Mouse (Mus musculus): ENCODE results near the gene Neurl1a. TPM values are rescaled to one million over a fixed set of nuclear protein-coding genes. Genes with fewer than 3 reads are reported as not detected.

Neurl1a gene
- polyA plus RNA-seq, 1 experiment from 2014 or later = 1.5 TPM

GRCm38 (mm10) chr19:47163176-47163744 is 15.4 kb upstream of the Neurl1a start:
- H3K27me3 ChIP-seq (replicated peaks; ENCODE audit: insufficient read depth, low read length) = no peaks in the 10 kb centered on the region; the same call in 1 of the 2 replicates
- no peak overlapping the region for H3K9ac ChIP-seq (replicated peaks; ENCODE audit: low read depth)
- TF ChIP-seq CTCF (IDR thresholded peaks at IDR 0.05) (no peak), EP300 (IDR thresholded peaks at IDR 0.05) (no peak)
- WGBS = 94% methylated on average over 6 of the region's 6 CpGs
- H3K9me3 ChIP-seq (ENCODE audit: low read length) = no peaks in the 10 kb centered on the region
- H3K4me2 ChIP-seq (replicated peaks; ENCODE audit: low read depth, low read length) = no peak overlapping the region
- no peaks in the 10 kb centered on the region for H3K36me3 ChIP-seq (ENCODE audit: insufficient read depth, low read length)
- no peak for DNase-seq (ENCODE audit: low spot score)
- no peak overlapping the region for H3K4me3 ChIP-seq (ENCODE audit: low read depth, low read length)
- no peaks in the 10 kb centered on the region for H3K4me1 ChIP-seq (ENCODE audit: insufficient read depth, low read depth, low read length)
- H3K27ac ChIP-seq (ENCODE audit: low read length) = no peak overlapping the region
- ATAC-seq = no peak

GRCm38 (mm10) chr19:47166758-47167157 is 11.9 kb upstream of the Neurl1a start:
- Histone ChIP-seq H3K9ac (replicated peaks; ENCODE audit: low read depth) (no peak overlapping the region), H3K36me3 (ENCODE audit: insufficient read depth, low read length) (no peaks in the 10 kb centered on the region), H3K4me2 (replicated peaks; ENCODE audit: low read depth, low read length) (no peak overlapping the region), H3K4me1 (ENCODE audit: insufficient read depth, low read depth, low read length) (no peaks in the 10 kb centered on the region), H3K9me3 (ENCODE audit: low read length) (no peaks in the 10 kb centered on the region), H3K27me3 (replicated peaks; ENCODE audit: insufficient read depth, low read length) (no peaks in the 10 kb centered on the region; the same call in 1 of the 2 replicates), H3K27ac (ENCODE audit: low read length) (no peak overlapping the region), H3K4me3 (ENCODE audit: low read depth, low read length) (no peak overlapping the region)
- no peak for ATAC-seq
- TF ChIP-seq CTCF (IDR thresholded peaks at IDR 0.05) = no peak
- TF ChIP-seq EP300 (IDR thresholded peaks at IDR 0.05) = no peak
- WGBS = 45% methylated on average over 3 of the region's 3 CpGs
- no peak for DNase-seq (ENCODE audit: low spot score)

GRCm38 (mm10) chr19:47167617-47168214 is 10.9 kb upstream of the Neurl1a start:
- Histone ChIP-seq H3K9me3 (ENCODE audit: low read length) (no peaks in the 10 kb centered on the region), H3K4me3 (ENCODE audit: low read depth, low read length) (no peak overlapping the region), H3K4me1 (ENCODE audit: insufficient read depth, low read depth, low read length) (no peaks in the 10 kb centered on the region), H3K4me2 (replicated peaks; ENCODE audit: low read depth, low read length) (no peak overlapping the region), H3K9ac (replicated peaks; ENCODE audit: low read depth) (no peak overlapping the region), H3K36me3 (ENCODE audit: insufficient read depth, low read length) (no peaks in the 10 kb centered on the region), H3K27me3 (replicated peaks; ENCODE audit: insufficient read depth, low read length) (no peaks in the 10 kb centered on the region; the same call in 1 of the 2 replicates), H3K27ac (ENCODE audit: low read length) (no peak overlapping the region)
- 41% methylated on average over 7 of the region's 7 CpGs for WGBS
- TF ChIP-seq EP300 (IDR thresholded peaks at IDR 0.05) (no peak), CTCF (IDR thresholded peaks at IDR 0.05) (no peak)
- ATAC-seq (0 out of 2 replicates have a peak, but pooled peaks have one; percentile 6), DNase-seq (ENCODE audit: low spot score) (no peak)

- Histone ChIP-seq H3K4me2 (replicated peaks; ENCODE audit: low read depth, low read length) (peak overlapping the region; percentile 42), H3K9me3 (ENCODE audit: low read length) (no peaks in the 10 kb centered on the region), H3K4me3 (ENCODE audit: low read depth, low read length) (peak overlapping the region; percentile 10; the same call in 1 of the 2 replicates), H3K36me3 (ENCODE audit: insufficient read depth, low read length) (no peaks in the 10 kb centered on the region), H3K9ac (replicated peaks; ENCODE audit: low read depth) (no peak overlapping the region), H3K4me1 (ENCODE audit: insufficient read depth, low read depth, low read length) (no peaks in the 10 kb centered on the region), H3K27me3 (replicated peaks; ENCODE audit: insufficient read depth, low read length) (no peaks in the 10 kb centered on the region; the same call in 1 of the 2 replicates), H3K27ac (ENCODE audit: low read length) (no peak overlapping the region)
- peak; percentile 81 for DNase-seq (ENCODE audit: low spot score)
- 8% methylated on average over 13 of the region's 13 CpGs for WGBS
- ATAC-seq = peak; percentile 48
- TF ChIP-seq EP300 (IDR thresholded peaks at IDR 0.05) (no peak), CTCF (IDR thresholded peaks at IDR 0.05) (peak; percentile 90)
These were observed 10.4 kb upstream of the Neurl1a start for GRCm38 (mm10) chr19:47168223-47168622.

GRCm38 (mm10) chr19:47168793-47169412 is 9.7 kb upstream of the Neurl1a start:
- Histone ChIP-seq H3K9me3 (ENCODE audit: low read length) (no peaks in the 10 kb centered on the region), H3K4me2 (replicated peaks; ENCODE audit: low read depth, low read length) (peak overlapping the region; percentile 42), H3K9ac (replicated peaks; ENCODE audit: low read depth) (no peak overlapping the region), H3K27me3 (replicated peaks; ENCODE audit: insufficient read depth, low read length) (no peaks in the 10 kb centered on the region; the same call in 1 of the 2 replicates), H3K36me3 (ENCODE audit: insufficient read depth, low read length) (no peaks in the 10 kb centered on the region), H3K4me1 (ENCODE audit: insufficient read depth, low read depth, low read length) (no peaks in the 10 kb centered on the region), H3K27ac (ENCODE audit: low read length) (no peak overlapping the region), H3K4me3 (ENCODE audit: low read depth, low read length) (peak overlapping the region; percentile 10; the same call in 1 of the 2 replicates)
- TF ChIP-seq EP300 (IDR thresholded peaks at IDR 0.05) = no peak
- peak; percentile 90 for TF ChIP-seq CTCF (IDR thresholded peaks at IDR 0.05)
- peak; percentile 73 for ATAC-seq
- peak; percentile 83 for DNase-seq (ENCODE audit: low spot score)
- 18% methylated on average over 11 of the region's 11 CpGs for WGBS

- 44% methylated on average over 3 of the region's 3 CpGs for WGBS
- no peak for ATAC-seq
- Histone ChIP-seq H3K4me3 (ENCODE audit: low read depth, low read length) (no peak overlapping the region), H3K27me3 (replicated peaks; ENCODE audit: insufficient read depth, low read length) (peaks cover 22% of the 10 kb centered on the region), H3K4me2 (replicated peaks; ENCODE audit: low read depth, low read length) (no peak overlapping the region), H3K9me3 (ENCODE audit: low read length) (no peaks in the 10 kb centered on the region), H3K9ac (replicated peaks; ENCODE audit: low read depth) (no peak overlapping the region), H3K36me3 (ENCODE audit: insufficient read depth, low read length) (no peaks in the 10 kb centered on the region), H3K4me1 (ENCODE audit: insufficient read depth, low read depth, low read length) (peaks cover 8% of the 10 kb centered on the region; the same call in 1 of the 2 replicates), H3K27ac (ENCODE audit: low read length) (no peak overlapping the region)
- TF ChIP-seq CTCF (IDR thresholded peaks at IDR 0.05) (peak; percentile 70), EP300 (IDR thresholded peaks at IDR 0.05) (no peak)
- DNase-seq (ENCODE audit: low spot score) = peak; percentile 58
These were observed 4.1 kb upstream of the Neurl1a start for GRCm38 (mm10) chr19:47174515-47174914.

Measured in lung, postnatal 0 days (tissue).